Mouse (Mus musculus) E14TG2a.4 (cell line): ENCODE measurements around the gene Ctnna3.

Source experiments
- CTCF ChIP-seq: conservative IDR thresholded peaks from 2 replicates; pipeline ENCODE4 v1.5.1; 2014; ENCODE audit warnings: low read length
- POU5F1 ChIP-seq: IDR thresholded peaks from 2 replicates; pipeline ENCODE4 v1.6.1; 2014; ENCODE audit warnings: low read length, borderline replicate concordance

DNA sequence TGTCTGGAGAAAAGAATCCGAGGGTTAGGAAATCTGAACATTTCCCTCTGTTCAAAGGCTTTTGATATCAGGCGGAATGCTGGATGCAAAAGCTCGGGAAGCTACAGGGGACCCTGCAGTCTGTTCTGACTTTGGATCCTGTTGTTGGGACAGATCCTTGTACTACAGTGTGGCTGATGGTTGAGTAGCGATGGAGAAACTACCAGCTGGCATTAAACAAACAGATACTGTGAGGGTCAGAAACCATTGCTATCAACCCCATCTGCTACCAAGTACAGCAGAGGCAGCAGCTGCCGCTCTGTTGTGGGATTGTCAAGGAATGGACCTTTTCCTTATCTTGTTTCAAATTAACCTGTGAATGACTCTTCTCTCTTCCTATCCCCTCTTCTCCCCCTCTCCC is 504.0 kb downstream of the Ctnna3 start:
- no peak for TF ChIP-seq CTCF
- TF ChIP-seq POU5F1: no peak
